14 mouse cellular contexts compared by ENCODE assay signal in the genomic region with DNA sequence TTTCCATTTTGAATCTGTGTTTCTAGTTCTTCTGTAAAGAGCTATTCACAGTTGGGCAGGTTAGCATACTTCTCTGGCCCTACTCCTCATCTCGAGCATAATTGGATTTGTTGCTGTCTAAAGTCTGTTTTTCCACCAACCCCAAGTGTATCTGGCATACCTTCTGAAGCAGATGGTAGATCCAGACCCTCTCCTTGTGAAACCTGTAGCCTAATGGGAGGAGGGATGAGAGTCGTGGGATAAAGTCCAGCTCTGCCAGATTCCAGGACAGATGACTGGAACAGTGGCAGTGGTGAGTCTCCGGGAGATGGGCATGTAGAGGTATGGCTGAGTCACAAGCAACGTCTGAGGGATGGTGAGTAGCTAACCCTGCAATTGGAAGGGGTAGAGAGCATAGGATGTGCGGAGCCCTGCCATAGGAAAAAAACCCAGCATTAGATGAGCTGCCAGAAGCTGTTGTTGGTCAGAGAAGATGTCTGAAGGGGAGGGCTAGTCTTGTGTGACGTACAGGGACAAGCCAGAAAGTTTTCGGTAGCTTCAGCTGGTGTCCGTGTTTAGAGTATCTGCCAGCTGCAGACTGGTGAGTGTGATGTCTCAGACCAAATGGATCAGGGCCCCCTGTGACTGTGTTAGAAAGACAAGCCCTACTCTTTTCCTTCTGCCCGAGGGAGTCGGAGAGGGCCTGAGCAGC.
A peak's percentile ranks its signal among the peaks of the same experiment; 100 is the strongest.
DNase-seq lines count a peak whose midpoint lies in the region; ATAC-seq and TF ChIP-seq lines count a peak whose summit lies in the region.
"Had no signal": no experiment of that assay in that cellular context is flagged by ENCODE, and none has a peak within 500 bp of the region (broad histone marks: within the 10 kb centered on the region; RNA-seq: fewer than 3 reads in every experiment).

No protein-coding gene starts in this region.

- no peak for TF ChIP-seq POLR2A in lung, adult 2 months (IDR thresholded peaks at IDR 0.05; ENCODE audit: borderline replicate concordance, extremely low read depth, low read depth, low read length)

- ATAC-seq in intestine, embryonic 15.5 days = no peak
- no peak for ATAC-seq in intestine, postnatal 0 days
- 0 out of 2 replicates have a peak, but pooled peaks have one; percentile 26 for ATAC-seq in erythroblast, adult 5-6 weeks (replicated peaks; ENCODE audit: low FRiP score, poor library complexity, severe bottlenecking)
- ATAC-seq in kidney, embryonic 14.5 days (ENCODE audit: low FRiP score, low TSS enrichment) = no peak
- ATAC-seq: forebrain, embryonic 14.5 days; liver, postnatal 0 days; midbrain, embryonic 16.5 days had no signal

- H3K9ac ChIP-seq in intestine, embryonic 15.5 days = no peak overlapping the region
- no peak overlapping the region for H3K9ac ChIP-seq in intestine, postnatal 0 days (ENCODE audit: low read depth, low read length)
- no peak overlapping the region for H3K9ac ChIP-seq in kidney, embryonic 14.5 days (ENCODE audit: low read depth, low read length)
- H3K9ac ChIP-seq: liver, postnatal 0 days had no signal

- WGBS in intestine, embryonic 15.5 days = 73% methylated on average over 10 of the region's 10 CpGs
- 77% methylated on average over 10 of the region's 10 CpGs for WGBS in intestine, postnatal 0 days
- 74% methylated on average over 10 of the region's 10 CpGs for WGBS in lung, adult 2 months
- 77% methylated on average over 10 of the region's 10 CpGs for WGBS in kidney, embryonic 14.5 days

- intact Hi-C loops in gastrocnemius, adult 2 months (cut with DNase I) = no loop called here

- DNase-seq in gastrocnemius, adult 2 months = no peak
- no peak for DNase-seq in gastrocnemius, adult 18-20 months (ENCODE audit: low spot score)
- peak; percentile 45 for DNase-seq in lung, postnatal 10 days
- DNase-seq in lung, adult 2 months = no peak
- DNase-seq: adrenal gland, adult 8-10 months; liver, postnatal 0 days; right cerebral cortex, postnatal 4 days; thymus, adult 2 months had no signal

- peaks cover 7% of the 10 kb centered on the region for H3K4me1 ChIP-seq in intestine, embryonic 15.5 days (replicated peaks)
- H3K4me1 ChIP-seq in intestine, postnatal 0 days (replicated peaks; ENCODE audit: control insufficient read depth, insufficient read depth, low read length) = no peaks in the 10 kb centered on the region
- H3K4me1 ChIP-seq in lung, adult 2 months (ENCODE audit: control insufficient read depth, insufficient read depth, low read length) = peaks cover 5% of the 10 kb centered on the region; the same call in 1 of the 2 replicates
- peaks cover 20% of the 10 kb centered on the region; the same call in 1 of the 2 replicates for H3K4me1 ChIP-seq in kidney, embryonic 14.5 days (ENCODE audit: control insufficient read depth, insufficient read depth, low read length)

- H3K36me3 ChIP-seq in intestine, embryonic 15.5 days = 0 out of 2 replicates have a peak, but pooled peaks cover 7% of the 10 kb centered on the region
- peaks cover 2% of the 10 kb centered on the region; the same call in 1 of the 2 replicates for H3K36me3 ChIP-seq in intestine, postnatal 0 days (ENCODE audit: control insufficient read depth, insufficient read depth)
- H3K36me3 ChIP-seq in kidney, embryonic 14.5 days (ENCODE audit: control insufficient read depth, insufficient read depth, low read length) = peaks cover 27% of the 10 kb centered on the region

- no peak for TF ChIP-seq CTCF in gastrocnemius, adult 2 months (IDR thresholded peaks at IDR 0.05)
- no peak for TF ChIP-seq CTCF in intestine, postnatal 0 days (IDR thresholded peaks at IDR 0.05; ENCODE audit: low read depth)
- TF ChIP-seq CTCF in lung, adult 2 months (IDR thresholded peaks at IDR 0.05; ENCODE audit: insufficient read depth, low read length) = no peak

- no peak overlapping the region for H3K4me2 ChIP-seq in intestine, embryonic 15.5 days (replicated peaks)
- no peak overlapping the region for H3K4me2 ChIP-seq in intestine, postnatal 0 days (replicated peaks; ENCODE audit: low read depth)
- H3K4me2 ChIP-seq in kidney, embryonic 14.5 days (replicated peaks; ENCODE audit: low read depth, low read length) = no peak overlapping the region

- H3K27me3 ChIP-seq in intestine, embryonic 15.5 days (replicated peaks) = no peaks in the 10 kb centered on the region
- no peaks in the 10 kb centered on the region for H3K27me3 ChIP-seq in intestine, postnatal 0 days (replicated peaks; ENCODE audit: control insufficient read depth, insufficient read depth, low read length)
- H3K27me3 ChIP-seq in kidney, embryonic 14.5 days (ENCODE audit: control insufficient read depth, insufficient read depth, low read length) = no peaks in the 10 kb centered on the region

- no peak overlapping the region for H3K4me3 ChIP-seq in gastrocnemius, adult 2 months
- H3K4me3 ChIP-seq in intestine, embryonic 15.5 days (replicated peaks) = no peak overlapping the region
- no peak overlapping the region for H3K4me3 ChIP-seq in intestine, postnatal 0 days (ENCODE audit: low read depth, low read length)
- H3K4me3 ChIP-seq in lung, adult 2 months (replicated peaks; ENCODE audit: extremely low read depth, low read depth, low read length) = no peak overlapping the region
- no peak overlapping the region for H3K4me3 ChIP-seq in kidney, embryonic 14.5 days (ENCODE audit: low read length)

- H3K27ac ChIP-seq in gastrocnemius, adult 2 months = peak overlapping the region; percentile 24
- 0 out of 2 replicates have a peak overlapping the region, but pooled peaks have one; percentile 27 for H3K27ac ChIP-seq in intestine, embryonic 15.5 days
- no peak overlapping the region for H3K27ac ChIP-seq in intestine, postnatal 0 days (ENCODE audit: low read depth, low read length)
- H3K27ac ChIP-seq in kidney, embryonic 14.5 days (ENCODE audit: low read depth, low read length) = no peak overlapping the region

- no peaks in the 10 kb centered on the region for H3K9me3 ChIP-seq in intestine, embryonic 15.5 days
- H3K9me3 ChIP-seq in intestine, postnatal 0 days (ENCODE audit: control insufficient read depth) = no peaks in the 10 kb centered on the region
- H3K9me3 ChIP-seq in kidney, embryonic 14.5 days (ENCODE audit: control insufficient read depth, low read length) = no peaks in the 10 kb centered on the region

Comparison
In these comparisons a context has a peak if more than half of its experiments do, and no peak if none do; other contexts are left out.
1. H3K27ac ChIP-seq: peak in gastrocnemius, adult 2 months (single experiment) and intestine, embryonic 15.5 days (single experiment); none in intestine, postnatal 0 days (single experiment) and kidney, embryonic 14.5 days (single experiment).